14 mouse cellular contexts compared by ENCODE assay signal in genomic region chr2:104354117-104354516, GRCm38 (mm10). TPM values are rescaled to one million over a fixed set of nuclear protein-coding genes. Genes with fewer than 3 reads are reported as not detected.
"Had no signal": no experiment of that assay in that cellular context is flagged by ENCODE, and none has a peak within 500 bp of the region (broad histone marks: within the 10 kb centered on the region; RNA-seq: fewer than 3 reads in every experiment).

No protein-coding gene starts in this region.

- H3K4me3 ChIP-seq: intestine, embryonic 15.5 days; limb, embryonic 12.5 days; megakaryocyte, embryonic 14.5 days; midbrain, embryonic 12.5 days had no signal

- H3K9ac ChIP-seq: hindbrain, embryonic 14.5 days; intestine, embryonic 15.5 days; limb, embryonic 12.5 days; midbrain, embryonic 12.5 days had no signal

- H3K36me3 ChIP-seq: intestine, embryonic 15.5 days; limb, embryonic 12.5 days; midbrain, embryonic 12.5 days had no signal

- H3K4me1 ChIP-seq: intestine, embryonic 15.5 days; limb, embryonic 12.5 days; megakaryocyte, embryonic 14.5 days had no signal

- ATAC-seq: intestine, embryonic 15.5 days had no signal

- H3K4me2 ChIP-seq: hindbrain, embryonic 14.5 days; intestine, embryonic 15.5 days; limb, embryonic 12.5 days; liver, embryonic 11.5 days; midbrain, embryonic 12.5 days had no signal

- H3K27me3 ChIP-seq: intestine, embryonic 15.5 days; limb, embryonic 12.5 days; midbrain, embryonic 12.5 days had no signal

- H3K27ac ChIP-seq: hindbrain, embryonic 14.5 days; intestine, embryonic 15.5 days; kidney, postnatal 0 days; limb, embryonic 12.5 days; macrophage; midbrain, embryonic 12.5 days had no signal

- H3K9me3 ChIP-seq: intestine, embryonic 15.5 days; limb, embryonic 12.5 days; megakaryocyte, embryonic 14.5 days; midbrain, embryonic 12.5 days had no signal

- DNase-seq: kidney, adult 18-20 months; right cerebral cortex, adult 18-20 months; right cerebral cortex, postnatal 25 days; thymus, postnatal 4 days had no signal

RNA-seq across cellular contexts. Expression of gene D430041D05Rik, which starts 56.7 kb away (rescaled TPM):
- polyA plus RNA-seq: liver, embryonic 16.5 days; macrophage; small intestine, adult 2 months had no signal
